Mouse (Mus musculus) neutrophil, adult 83 days (primary cell): Measurements from ENCODE around the gene Fbxl18. TPM values are rescaled to one million over a fixed set of nuclear protein-coding genes. Genes with fewer than 3 reads are reported as not detected.

ENCODE experiments used
- total RNA-seq, 2 experiments: library from RNA; stranded (reverse); gene quantifications; one replicate each; pipeline ENCODE4 v1.2.4; 2023

Fbxl18 gene
- 1 to 10 TPM; 8.7 to 9.8 TPM for total RNA-seq

DNA sequence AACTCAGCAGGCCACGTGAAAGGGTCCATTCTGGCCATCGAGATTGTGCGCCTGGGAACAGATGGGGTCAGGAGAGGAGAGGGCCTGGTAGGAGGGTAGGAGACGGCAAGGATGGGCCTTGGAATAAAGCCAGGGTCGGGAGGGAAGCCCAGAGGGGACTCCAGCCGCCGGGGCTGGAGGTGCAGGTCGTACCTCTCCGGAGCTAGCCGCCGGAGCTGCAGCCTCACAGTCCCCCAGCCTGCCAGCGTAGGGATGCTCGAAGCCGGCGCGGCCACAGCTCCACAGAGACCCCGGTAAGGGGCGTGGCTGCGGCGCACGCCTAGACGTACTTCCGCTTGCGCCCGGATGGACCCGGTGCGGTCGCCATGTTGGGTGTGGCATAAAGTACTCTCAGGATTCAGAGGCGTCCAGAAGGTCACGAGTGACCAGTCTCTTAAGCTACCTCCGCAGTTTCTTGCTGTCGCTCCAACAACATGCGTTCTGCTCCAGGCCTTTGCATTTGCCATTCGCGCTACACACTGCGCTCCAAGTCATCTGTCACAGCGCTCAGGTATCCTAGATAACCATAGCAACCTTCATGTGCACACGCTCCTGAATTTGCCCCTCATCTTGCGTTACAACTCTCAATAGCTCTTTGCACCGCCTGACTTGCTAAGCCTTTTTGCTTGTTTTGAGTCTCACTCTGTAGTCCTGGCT lies at the start of gene Fbxl18:
Gene Fbxl18, minus strand, starts transcription at position 504 of the 696 bp plus-strand sequence.

GRCm38 (mm10) chr5:142906532-142907047 lies 11.4 kb upstream of the Fbxl18 start, which contains the start of gene Actb:
Actb (minus strand) TSS chr5:142906754.

DNA sequence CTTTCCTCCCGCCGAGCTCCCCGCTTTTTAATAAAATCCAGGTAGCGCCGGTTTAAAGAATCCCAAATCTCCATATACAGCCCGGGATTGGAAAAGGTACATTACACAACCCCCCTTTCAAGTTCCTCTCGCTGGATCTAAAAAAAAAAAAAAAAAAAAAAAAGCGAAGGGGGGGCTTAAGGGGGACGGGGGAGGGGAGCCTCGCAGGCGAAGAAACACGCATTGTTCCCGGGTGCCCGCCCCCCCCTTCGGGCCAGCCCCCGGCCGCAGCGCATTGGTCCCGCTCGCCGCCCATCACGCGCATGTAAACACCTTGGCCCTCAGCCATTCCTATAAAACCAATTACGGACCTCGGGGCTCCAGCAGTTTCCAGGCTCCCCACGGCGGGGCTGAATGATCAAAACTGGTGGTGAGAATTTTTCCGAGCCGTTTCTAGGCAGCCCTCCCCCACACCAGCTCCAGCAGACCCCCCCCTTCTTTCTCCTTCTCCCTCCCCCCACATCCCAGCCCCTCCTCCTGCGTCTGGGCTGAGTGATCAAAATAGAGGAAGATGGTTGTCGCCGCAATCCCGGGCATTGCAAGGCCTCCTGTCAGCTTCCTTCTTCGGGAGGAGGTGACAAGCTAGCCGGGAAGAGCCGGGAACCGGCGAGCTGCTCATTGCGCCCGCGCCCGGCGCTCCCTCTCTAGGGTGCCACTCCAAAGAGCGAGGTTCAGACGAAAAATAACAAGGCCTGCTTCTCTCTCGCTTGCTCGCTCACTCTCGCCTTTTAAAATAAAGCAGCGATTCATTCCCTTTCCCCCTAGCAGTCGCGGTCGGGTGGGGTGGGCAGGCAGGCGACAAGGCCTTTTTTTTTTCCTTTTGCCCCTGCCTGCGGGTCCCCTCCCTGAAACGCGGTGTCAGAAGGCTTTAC lies 77.4 kb downstream of the Fbxl18 start, which contains the start of gene Tnrc18:
Gene Tnrc18, minus strand, starts transcription at position 139 of the 911 bp plus-strand sequence.

Other genes with a start within 250 kb of the Fbxl18 start
- under 1 TPM; 0.24 to 0.38 TPM for gene Slc29a4, start 202.9 kb downstream of the Fbxl18 start, total RNA-seq
- 100 to 1,000 TPM; 180 to 199 TPM for gene Tnrc18, start 77.8 kb downstream of the Fbxl18 start, total RNA-seq
- over 10,000 TPM; 15,158 to 15,910 TPM for gene Actb, start 11.3 kb upstream of the Fbxl18 start, total RNA-seq
- under 1 TPM in 1 of 2 experiments, not detected in 1; 0.81 TPM for gene Fscn1, start 64.9 kb upstream of the Fbxl18 start, total RNA-seq
- 10 to 100 TPM; 50.3 to 54.8 TPM for gene Rnf216, start 217.6 kb upstream of the Fbxl18 start, total RNA-seq